Mouse (Mus musculus) myocyte (in vitro differentiated cells): ENCODE data around the gene Anxa4. TPM values are rescaled to one million over a fixed set of nuclear protein-coding genes. Genes with fewer than 3 reads are reported as not detected.

Experiments used
- H3K27me3 ChIP-seq: one replicate; pipeline ENCODE4 v1.6.1; 2011; ENCODE audit not compliant: control insufficient read depth, insufficient read depth, insufficient read length
- H3K36me3 ChIP-seq: one replicate; pipeline ENCODE4 v1.6.1; 2011; ENCODE audit not compliant: control insufficient read depth, insufficient read depth
- H3K4me2 ChIP-seq: one replicate; pipeline ENCODE4 v1.6.1; 2011; ENCODE audit warnings: low read depth, control low read depth
- H3K4me3 ChIP-seq: one replicate; pipeline ENCODE4 v1.5.1; 2011; ENCODE audit warnings: mild to moderate bottlenecking, control low read depth, moderate library complexity
- H3K79me2 ChIP-seq: one replicate; pipeline ENCODE4 v1.6.1; 2011; ENCODE audit not compliant: control insufficient read depth, insufficient read depth
- H3ac ChIP-seq: one replicate; pipeline ENCODE4 v1.6.1; 2011; ENCODE audit not compliant: control insufficient read depth, insufficient read length
- CEBPB ChIP-seq: IDR thresholded peaks from 2 replicates; pipeline ENCODE4 v1.6.1; 2011; ENCODE audit warnings: mild to moderate bottlenecking, moderate library complexity; ENCODE audit not compliant: poor library complexity, insufficient read depth, severe bottlenecking
- E2F4 ChIP-seq: IDR thresholded peaks from one replicate; pipeline ENCODE4 v1.6.1; 2011; ENCODE audit warnings: mild to moderate bottlenecking, control low read depth, moderate library complexity; ENCODE audit not compliant: insufficient read depth
- MAX ChIP-seq: IDR thresholded peaks from one replicate; pipeline ENCODE4 v1.6.1; 2011; ENCODE audit warnings: low read depth, mild to moderate bottlenecking, control low read depth
- MYOD1 ChIP-seq, 3 experiments: IDR thresholded peaks; one replicate each; pipeline ENCODE4 v1.6.1; 2011; ENCODE audit warnings: control low read depth in 2 of 3, low read depth in 2 of 3, mild to moderate bottlenecking in 2 of 3, moderate library complexity in 1 of 3; ENCODE audit not compliant: insufficient read length in 2 of 3, control insufficient read depth in 1 of 3
- MYOG ChIP-seq, 3 experiments: IDR thresholded peaks; one replicate each; pipeline ENCODE4 v1.6.1; 2011; ENCODE audit warnings: control low read depth in 2 of 3, low read depth in 2 of 3, mild to moderate bottlenecking in 2 of 3; ENCODE audit not compliant: insufficient read length in 2 of 3, control insufficient read depth in 1 of 3, insufficient read depth in 1 of 3
- POLR2A ChIP-seq: IDR thresholded peaks from one replicate; pipeline ENCODE4 v1.6.1; 2011; ENCODE audit warnings: low read depth, mild to moderate bottlenecking, control low read depth, moderate library complexity; ENCODE audit not compliant: insufficient read length
- POLR2AphosphoS2 ChIP-seq: IDR thresholded peaks from one replicate; pipeline ENCODE4 v1.6.1; 2011; ENCODE audit warnings: low read depth, control low read depth; ENCODE audit not compliant: insufficient read length
- REST ChIP-seq: IDR thresholded peaks from one replicate; pipeline ENCODE4 v1.6.1; 2011; ENCODE audit warnings: mild to moderate bottlenecking, control low read depth, moderate library complexity; ENCODE audit not compliant: insufficient read depth, insufficient read length
- SRF ChIP-seq: IDR thresholded peaks from one replicate; pipeline ENCODE4 v1.6.1; 2011; ENCODE audit warnings: low read depth; ENCODE audit not compliant: control insufficient read depth, insufficient read length
- TCF12 ChIP-seq: IDR thresholded peaks from one replicate; pipeline ENCODE4 v1.6.1; 2011; ENCODE audit warnings: mild to moderate bottlenecking, control low read depth; ENCODE audit not compliant: poor library complexity, insufficient read depth, severe bottlenecking
- TCF3 ChIP-seq: IDR thresholded peaks from one replicate; pipeline ENCODE4 v1.6.1; 2011; ENCODE audit warnings: low read depth, control low read depth; ENCODE audit not compliant: insufficient read length
- USF1 ChIP-seq: IDR thresholded peaks from one replicate; pipeline ENCODE4 v1.6.1; 2011; ENCODE audit warnings: low read depth, mild to moderate bottlenecking, control low read depth, moderate library complexity
- polyA plus RNA-seq: library from polyadenylated mRNA; unstranded; fragments of >200 nt; fragmentation: generic; extraction: Trizol; gene quantifications from one replicate; pipeline ENCODE4 v1.2.1, GENCODE M21; 2012; ENCODE audit warnings: missing spikeins

Gene Anxa4
- polyA plus RNA-seq, 1 experiment, result 72.5 TPM

GRCm38 (mm10) chr6:86804646-86805045 is 11.3 kb upstream of the Anxa4 start:
- Histone ChIP-seq H3K4me3 (no peak overlapping the region), H3ac (no peak overlapping the region), H3K79me2 (no peaks in the 10 kb centered on the region), H3K36me3 (no peaks in the 10 kb centered on the region), H3K4me2 (no peak overlapping the region), H3K27me3 (no peaks in the 10 kb centered on the region)
- TF ChIP-seq MYOD1 (IDR thresholded peaks at IDR 0.05; ENCODE audit: control insufficient read depth in 1 of 3, insufficient read length in 2 of 3, low read depth in 2 of 3) (no peak), POLR2AphosphoS2 (no peak), REST (no peak), TCF3 (no peak), TCF12 (no peak), CEBPB (no peak), E2F4 (no peak), USF1 (no peak), MYOG (IDR thresholded peaks at IDR 0.05; ENCODE audit: control insufficient read depth in 1 of 3, insufficient read depth in 1 of 3, insufficient read length in 2 of 3, low read depth in 2 of 3) (no peak), POLR2A (no peak), SRF (no peak)

GRCm38 (mm10) chr6:86801431-86801830 is 8.0 kb upstream of the Anxa4 start:
- no peak overlapping the region for H3K4me3 ChIP-seq
- no peak overlapping the region for H3K4me2 ChIP-seq
- no peak overlapping the region for H3ac ChIP-seq
- H3K79me2 ChIP-seq, result no peaks in the 10 kb centered on the region
- TF ChIP-seq MYOG (IDR thresholded peaks at IDR 0.05; ENCODE audit: control insufficient read depth in 1 of 3, insufficient read depth in 1 of 3, insufficient read length in 2 of 3, low read depth in 2 of 3) (no peak), TCF12 (no peak), MAX (no peak), TCF3 (no peak), CEBPB (no peak), POLR2A (no peak)
- H3K27me3 ChIP-seq, result no peaks in the 10 kb centered on the region
- H3K36me3 ChIP-seq, result no peaks in the 10 kb centered on the region

- no peak overlapping the region for H3ac ChIP-seq
- H3K79me2 ChIP-seq, result no peaks in the 10 kb centered on the region
Measured at GRCm38 (mm10) chr6:86800467-86800866, 7.1 kb upstream of the Anxa4 start.

GRCm38 (mm10) chr6:86797455-86797854 is 4.1 kb upstream of the Anxa4 start:
- Histone ChIP-seq H3K79me2 (peaks cover 4% of the 10 kb centered on the region), H3K36me3 (no peaks in the 10 kb centered on the region), H3K4me2 (no peak overlapping the region), H3K4me3 (no peak overlapping the region), H3ac (no peak overlapping the region), H3K27me3 (no peaks in the 10 kb centered on the region)
- TF ChIP-seq MYOD1 (IDR thresholded peaks at IDR 0.05; ENCODE audit: control insufficient read depth in 1 of 3, insufficient read length in 2 of 3, low read depth in 2 of 3) (no peak), CEBPB (no peak), SRF (no peak), TCF3 (no peak), TCF12 (no peak), MYOG (IDR thresholded peaks at IDR 0.05; ENCODE audit: control insufficient read depth in 1 of 3, insufficient read depth in 1 of 3, insufficient read length in 2 of 3, low read depth in 2 of 3) (no peak)

More at GRCm38 (mm10) chr6:86800467-86800866, 7.1 kb upstream of the Anxa4 start:
- Histone ChIP-seq H3K4me3 (no peak overlapping the region), H3K36me3 (no peaks in the 10 kb centered on the region), H3K27me3 (no peaks in the 10 kb centered on the region), H3K4me2 (no peak overlapping the region)
- no peak for TF ChIP-seq MYOD1 (IDR thresholded peaks at IDR 0.05; ENCODE audit: control insufficient read depth in 1 of 3, insufficient read length in 2 of 3, low read depth in 2 of 3)
- no peak for TF ChIP-seq MYOG (IDR thresholded peaks at IDR 0.05; ENCODE audit: control insufficient read depth in 1 of 3, insufficient read depth in 1 of 3, insufficient read length in 2 of 3, low read depth in 2 of 3)
- TF ChIP-seq MAX, result no peak
- TF ChIP-seq POLR2AphosphoS2, result no peak

- Histone ChIP-seq H3K4me3 (peak overlapping the region; percentile 78), H3K27me3 (no peaks in the 10 kb centered on the region), H3K36me3 (peaks cover 4% of the 10 kb centered on the region), H3K79me2 (peaks cover 34% of the 10 kb centered on the region), H3ac (peak overlapping the region; percentile 6), H3K4me2 (peak overlapping the region; percentile 99)
- TF ChIP-seq MYOG (IDR thresholded peaks at IDR 0.05; ENCODE audit: control insufficient read depth in 1 of 3, insufficient read depth in 1 of 3, insufficient read length in 2 of 3, low read depth in 2 of 3) (peak in 1 of 3 experiments; percentile 9), E2F4 (no peak), MAX (no peak), TCF3 (no peak), TCF12 (no peak), USF1 (no peak), CEBPB (no peak), POLR2A (no peak), MYOD1 (IDR thresholded peaks at IDR 0.05; ENCODE audit: control insufficient read depth in 1 of 3, insufficient read length in 2 of 3, low read depth in 2 of 3) (peak in 2 of 3 experiments; percentile 88 to 89), REST (no peak)
Measured at GRCm38 (mm10) chr6:86793957-86794356, 573 bp upstream of the Anxa4 start.
